Mouse (Mus musculus): ENCODE results near the gene Tiprl. TPM values are rescaled to one million over a fixed set of nuclear protein-coding genes. Genes with fewer than 3 reads are reported as not detected.

The Tiprl gene
- polyA plus RNA-seq, 1 experiment from 2014 or later = 87.3 TPM

DNA sequence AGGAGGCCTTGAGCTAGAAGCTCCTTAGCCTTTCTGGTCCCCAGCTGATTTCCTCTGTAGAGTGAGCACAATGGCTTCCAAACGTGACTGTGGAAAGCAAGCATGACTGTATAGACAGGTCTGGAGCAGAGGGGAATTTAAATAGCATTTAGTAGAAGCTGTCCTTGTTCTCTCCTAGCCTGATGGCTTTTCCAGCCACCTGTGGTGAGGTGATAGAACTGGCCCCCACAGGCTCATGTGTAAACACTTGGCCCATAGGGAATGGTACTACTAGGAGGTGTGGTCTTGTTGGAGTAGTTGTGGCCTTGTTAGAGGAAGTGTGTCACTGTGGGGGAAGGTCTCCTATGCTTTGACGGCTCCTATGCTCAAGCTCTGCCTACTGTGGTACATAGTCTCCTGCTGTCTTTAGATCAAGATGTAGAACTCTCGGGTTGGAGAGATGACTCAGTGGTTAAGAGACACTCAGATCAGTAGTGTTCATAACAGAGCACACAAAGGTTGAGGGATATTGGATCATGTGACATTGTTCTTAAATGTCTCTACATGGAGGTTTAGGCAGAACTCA is 41.3 kb downstream of the Tiprl start:
- no peaks in the 10 kb centered on the region for H3K9me3 ChIP-seq (replicated peaks; ENCODE audit: control insufficient read depth, low read length)
- no peak overlapping the region for H3K9ac ChIP-seq (ENCODE audit: low read length)
- no peaks in the 10 kb centered on the region for H3K27me3 ChIP-seq (ENCODE audit: control insufficient read depth, insufficient read depth, low read length)
- no peak for ATAC-seq (ENCODE audit: insufficient read depth, low FRiP score)
- no peaks in the 10 kb centered on the region for H3K36me3 ChIP-seq (ENCODE audit: control insufficient read depth, insufficient read depth, low read length)
- no peak overlapping the region for H3K4me2 ChIP-seq (ENCODE audit: low read depth, low read length)
- no peak overlapping the region for H3K4me3 ChIP-seq (replicated peaks; ENCODE audit: low read length)
- 63% methylated on average over 3 of the region's 3 CpGs for WGBS
- H3K27ac ChIP-seq (ENCODE audit: low read length) = 0 out of 2 replicates have a peak overlapping the region, but pooled peaks have one; percentile 94
- H3K4me1 ChIP-seq (ENCODE audit: control insufficient read depth, insufficient read depth, low read length) = no peaks in the 10 kb centered on the region

DNA sequence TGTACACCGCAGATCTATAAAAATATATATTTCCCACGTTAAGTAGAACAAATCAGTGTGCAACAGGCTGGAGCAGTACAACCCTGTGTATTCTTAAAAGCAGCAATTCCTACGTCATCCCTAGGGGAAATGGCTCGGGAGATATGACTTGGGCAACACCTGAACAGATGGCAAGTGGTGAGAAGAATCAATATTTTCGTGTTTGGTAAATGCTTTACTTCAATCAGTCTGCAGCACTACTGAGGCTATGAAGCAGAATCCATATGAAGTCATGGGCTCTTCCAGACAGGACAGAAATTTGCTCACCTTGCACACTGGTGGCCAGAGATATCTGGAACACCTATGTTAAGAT is 42.2 kb downstream of the Tiprl start:
- peak; percentile 35 for ATAC-seq (ENCODE audit: insufficient read depth, low FRiP score)

DNA sequence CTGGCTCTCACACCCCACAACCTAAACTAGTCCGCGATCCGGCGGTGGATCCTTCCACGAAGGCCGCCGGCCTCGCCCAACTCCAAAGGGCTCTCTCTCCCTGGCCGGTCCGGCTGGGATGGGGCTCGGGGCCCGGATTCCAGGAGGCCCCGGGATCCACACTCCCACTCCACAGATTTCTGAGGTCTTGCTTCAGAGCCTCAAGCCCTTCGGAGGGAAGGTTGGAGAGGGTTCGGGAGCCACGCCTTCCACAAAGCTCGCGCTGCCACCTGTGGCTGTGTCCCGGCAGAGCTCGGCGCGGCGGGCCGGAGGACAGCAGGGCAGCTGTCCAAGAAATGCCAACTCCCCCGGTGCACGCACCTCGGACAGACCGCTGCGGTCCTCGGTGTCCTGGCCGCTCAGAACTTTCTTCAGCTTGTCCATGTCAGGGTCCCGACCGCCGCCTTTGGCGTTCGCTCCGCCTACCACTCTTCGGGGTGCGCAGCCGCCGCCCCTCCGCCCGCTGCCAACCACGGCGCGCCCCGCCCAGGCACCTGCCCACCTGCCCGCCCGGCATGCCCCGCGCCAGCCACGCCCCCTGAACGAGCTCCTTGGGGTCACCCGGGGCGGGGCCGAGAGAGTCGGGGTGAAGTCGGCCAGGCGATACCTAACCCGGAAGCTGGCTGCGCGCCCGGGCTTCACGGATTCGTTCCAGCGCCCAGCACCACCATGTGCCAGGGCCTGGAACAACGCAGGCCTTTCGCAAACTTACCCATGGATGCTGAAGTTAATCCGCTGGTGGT is 42.7 kb downstream of the Tiprl start, which contains the start of gene Sft2d2:
Gene Sft2d2, minus strand, starts transcription at position 559 of the 782 bp plus-strand sequence.
- Histone ChIP-seq H3K4me2 (ENCODE audit: low read depth, low read length) (peak within 1 kb of the TSS; percentile 68), H3K27me3 (ENCODE audit: control insufficient read depth, insufficient read depth, low read length) (no peaks in the 10 kb centered on the region), H3K36me3 (ENCODE audit: control insufficient read depth, insufficient read depth, low read length) (no peaks in the 10 kb centered on the region), H3K4me3 (replicated peaks; ENCODE audit: low read length) (peak within 1 kb of the TSS; percentile 61), H3K27ac (ENCODE audit: low read length) (peak within 1 kb of the TSS; percentile 94), H3K9ac (ENCODE audit: low read length) (peak within 1 kb of the TSS; percentile 86), H3K9me3 (replicated peaks; ENCODE audit: control insufficient read depth, low read length) (no peaks in the 10 kb centered on the region), H3K4me1 (ENCODE audit: control insufficient read depth, insufficient read depth, low read length) (0 out of 2 replicates have a peak, but pooled peaks cover 2% of the 10 kb centered on the region)
- under 1% methylated on average over 69 of the region's 69 CpGs for WGBS
- ATAC-seq (ENCODE audit: insufficient read depth, low FRiP score) = peak; percentile 96

More for the DNA sequence above, 42.2 kb downstream of the Tiprl start:
- Histone ChIP-seq H3K4me3 (replicated peaks; ENCODE audit: low read length) (peak overlapping the region; percentile 61), H3K27me3 (ENCODE audit: control insufficient read depth, insufficient read depth, low read length) (no peaks in the 10 kb centered on the region), H3K9ac (ENCODE audit: low read length) (peak overlapping the region; percentile 86), H3K4me1 (ENCODE audit: control insufficient read depth, insufficient read depth, low read length) (no peaks in the 10 kb centered on the region), H3K4me2 (ENCODE audit: low read depth, low read length) (peak overlapping the region; percentile 68), H3K9me3 (replicated peaks; ENCODE audit: control insufficient read depth, low read length) (no peaks in the 10 kb centered on the region), H3K27ac (ENCODE audit: low read length) (peak overlapping the region; percentile 94), H3K36me3 (ENCODE audit: control insufficient read depth, insufficient read depth, low read length) (no peaks in the 10 kb centered on the region)
- WGBS = 6% methylated on average over 5 of the region's 5 CpGs

DNA sequence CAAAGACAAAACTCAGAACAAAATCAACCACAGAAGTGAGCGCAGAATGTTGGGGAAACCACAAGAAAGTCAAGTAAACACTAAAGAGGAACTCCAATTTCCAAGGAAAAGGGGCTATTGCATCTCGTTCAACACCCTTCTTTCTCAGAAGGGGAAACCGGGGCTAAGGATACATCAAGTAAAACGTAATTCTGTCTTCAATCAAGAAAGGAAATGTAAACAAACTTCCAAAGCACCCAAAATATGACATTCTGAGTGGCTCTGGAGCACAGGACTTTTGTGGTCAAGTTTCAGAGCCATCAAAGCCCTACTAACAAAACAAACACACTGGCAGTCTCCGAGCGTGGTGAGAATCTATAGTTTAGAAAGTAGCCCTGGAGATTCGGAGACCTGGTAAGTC is 43.4 kb downstream of the Tiprl start:
- Histone ChIP-seq H3K27ac (ENCODE audit: low read length) (peak overlapping the region; percentile 94), H3K9me3 (replicated peaks; ENCODE audit: control insufficient read depth, low read length) (no peaks in the 10 kb centered on the region), H3K4me2 (ENCODE audit: low read depth, low read length) (peak overlapping the region; percentile 68), H3K36me3 (ENCODE audit: control insufficient read depth, insufficient read depth, low read length) (no peaks in the 10 kb centered on the region), H3K9ac (ENCODE audit: low read length) (peak overlapping the region; percentile 86), H3K27me3 (ENCODE audit: control insufficient read depth, insufficient read depth, low read length) (no peaks in the 10 kb centered on the region), H3K4me3 (replicated peaks; ENCODE audit: low read length) (peak overlapping the region; percentile 61), H3K4me1 (ENCODE audit: control insufficient read depth, insufficient read depth, low read length) (0 out of 2 replicates have a peak, but pooled peaks cover 3% of the 10 kb centered on the region)
- no peak for ATAC-seq (ENCODE audit: insufficient read depth, low FRiP score)
- 10% methylated on average over 7 of the region's 7 CpGs for WGBS

DNA sequence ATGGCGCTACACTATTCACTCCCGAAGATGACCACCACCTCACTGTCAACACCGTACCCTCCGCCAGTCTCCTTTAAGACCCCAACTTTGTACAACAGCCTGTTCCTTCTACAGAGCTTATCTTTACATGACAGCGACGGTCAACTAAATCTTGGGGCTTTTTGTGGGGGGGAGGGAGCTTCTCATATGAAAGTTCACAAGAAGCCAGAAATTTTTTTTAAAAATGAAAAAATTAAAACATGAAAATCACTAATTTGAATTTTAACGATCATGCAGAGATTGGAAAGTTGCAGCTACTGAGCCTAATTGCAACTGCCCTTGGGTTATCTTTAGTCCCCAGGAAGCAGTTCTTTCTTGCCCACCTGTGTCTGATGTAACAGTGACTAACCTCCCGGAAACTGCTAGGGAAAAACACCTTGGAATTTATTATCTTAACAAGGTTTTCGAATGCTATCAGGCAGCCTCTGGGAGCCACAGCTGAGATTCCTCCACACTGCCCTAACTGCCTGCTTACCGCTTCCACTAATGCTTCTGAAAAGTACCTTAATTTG is 44.0 kb downstream of the Tiprl start:
- Histone ChIP-seq H3K27ac (ENCODE audit: low read length) (peak overlapping the region; percentile 3; the same call in 1 of the 2 replicates), H3K27me3 (ENCODE audit: control insufficient read depth, insufficient read depth, low read length) (no peaks in the 10 kb centered on the region), H3K9me3 (replicated peaks; ENCODE audit: control insufficient read depth, low read length) (no peaks in the 10 kb centered on the region), H3K9ac (ENCODE audit: low read length) (peak overlapping the region; percentile 2; the same call in 1 of the 2 replicates), H3K4me2 (ENCODE audit: low read depth, low read length) (peak overlapping the region; percentile 68), H3K4me3 (replicated peaks; ENCODE audit: low read length) (peak overlapping the region; percentile 61), H3K4me1 (ENCODE audit: control insufficient read depth, insufficient read depth, low read length) (0 out of 2 replicates have a peak, but pooled peaks cover 3% of the 10 kb centered on the region), H3K36me3 (ENCODE audit: control insufficient read depth, insufficient read depth, low read length) (no peaks in the 10 kb centered on the region)
- WGBS = 52% methylated on average over 10 of the region's 10 CpGs
- ATAC-seq (ENCODE audit: insufficient read depth, low FRiP score) = no peak

DNA sequence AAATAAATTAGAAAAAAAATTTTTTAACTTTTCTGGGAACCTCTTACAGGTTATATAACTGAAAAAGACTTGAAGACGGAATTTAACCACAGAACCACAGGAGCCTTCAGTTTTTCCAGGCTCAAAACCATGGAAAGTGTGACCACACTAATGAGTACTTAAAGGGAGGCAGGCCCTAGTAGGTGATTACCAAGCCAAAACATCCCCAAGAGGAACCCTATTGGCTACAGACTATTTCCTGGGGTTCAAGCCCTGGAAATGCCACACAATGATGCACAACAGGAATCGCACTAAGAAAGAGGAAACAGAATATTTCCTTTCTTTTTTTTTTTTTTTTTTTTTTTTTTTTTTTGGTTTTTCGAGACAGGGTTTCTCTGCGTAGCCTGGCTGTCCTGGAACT is 44.7 kb downstream of the Tiprl start:
- no peak overlapping the region for H3K27ac ChIP-seq (ENCODE audit: low read length)
- 81% methylated on average over 4 of the region's 4 CpGs for WGBS
- H3K9me3 ChIP-seq (replicated peaks; ENCODE audit: control insufficient read depth, low read length) = no peaks in the 10 kb centered on the region
- no peak for ATAC-seq (ENCODE audit: insufficient read depth, low FRiP score)
- H3K4me3 ChIP-seq (replicated peaks; ENCODE audit: low read length) = no peak overlapping the region
- H3K9ac ChIP-seq (ENCODE audit: low read length) = no peak overlapping the region
- H3K4me2 ChIP-seq (ENCODE audit: low read depth, low read length) = no peak overlapping the region
- H3K36me3 ChIP-seq (ENCODE audit: control insufficient read depth, insufficient read depth, low read length) = no peaks in the 10 kb centered on the region
- no peaks in the 10 kb centered on the region for H3K27me3 ChIP-seq (ENCODE audit: control insufficient read depth, insufficient read depth, low read length)
- H3K4me1 ChIP-seq (ENCODE audit: control insufficient read depth, insufficient read depth, low read length) = 0 out of 2 replicates have a peak, but pooled peaks cover 3% of the 10 kb centered on the region

DNA sequence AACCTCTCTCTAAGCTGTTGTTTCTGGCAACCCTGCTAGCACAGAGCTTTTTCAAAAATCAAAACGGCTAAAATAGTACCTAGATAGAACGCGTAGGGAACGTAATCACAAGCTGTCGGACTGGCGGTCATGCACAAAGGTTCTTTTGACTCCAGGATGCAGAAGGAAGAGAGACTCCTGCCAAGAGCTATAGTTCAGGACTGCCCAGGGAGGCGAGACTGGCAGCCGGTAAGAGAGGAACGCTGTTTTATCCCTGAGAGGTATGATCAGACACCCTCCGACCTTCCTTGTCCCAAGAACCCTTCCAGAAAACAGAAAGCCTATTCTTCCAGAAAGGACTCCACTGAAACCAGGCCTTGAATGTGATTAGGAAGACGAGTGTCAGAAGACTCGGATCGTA is 45.2 kb downstream of the Tiprl start:
- Histone ChIP-seq H3K4me1 (ENCODE audit: control insufficient read depth, insufficient read depth, low read length) (0 out of 2 replicates have a peak, but pooled peaks cover 3% of the 10 kb centered on the region), H3K27ac (ENCODE audit: low read length) (no peak overlapping the region), H3K4me2 (ENCODE audit: low read depth, low read length) (no peak overlapping the region), H3K9ac (ENCODE audit: low read length) (no peak overlapping the region), H3K9me3 (replicated peaks; ENCODE audit: control insufficient read depth, low read length) (no peaks in the 10 kb centered on the region), H3K36me3 (ENCODE audit: control insufficient read depth, insufficient read depth, low read length) (no peaks in the 10 kb centered on the region), H3K4me3 (replicated peaks; ENCODE audit: low read length) (no peak overlapping the region), H3K27me3 (ENCODE audit: control insufficient read depth, insufficient read depth, low read length) (no peaks in the 10 kb centered on the region)
- no peak for ATAC-seq (ENCODE audit: insufficient read depth, low FRiP score)
- WGBS = 73% methylated on average over 13 of the region's 13 CpGs

DNA sequence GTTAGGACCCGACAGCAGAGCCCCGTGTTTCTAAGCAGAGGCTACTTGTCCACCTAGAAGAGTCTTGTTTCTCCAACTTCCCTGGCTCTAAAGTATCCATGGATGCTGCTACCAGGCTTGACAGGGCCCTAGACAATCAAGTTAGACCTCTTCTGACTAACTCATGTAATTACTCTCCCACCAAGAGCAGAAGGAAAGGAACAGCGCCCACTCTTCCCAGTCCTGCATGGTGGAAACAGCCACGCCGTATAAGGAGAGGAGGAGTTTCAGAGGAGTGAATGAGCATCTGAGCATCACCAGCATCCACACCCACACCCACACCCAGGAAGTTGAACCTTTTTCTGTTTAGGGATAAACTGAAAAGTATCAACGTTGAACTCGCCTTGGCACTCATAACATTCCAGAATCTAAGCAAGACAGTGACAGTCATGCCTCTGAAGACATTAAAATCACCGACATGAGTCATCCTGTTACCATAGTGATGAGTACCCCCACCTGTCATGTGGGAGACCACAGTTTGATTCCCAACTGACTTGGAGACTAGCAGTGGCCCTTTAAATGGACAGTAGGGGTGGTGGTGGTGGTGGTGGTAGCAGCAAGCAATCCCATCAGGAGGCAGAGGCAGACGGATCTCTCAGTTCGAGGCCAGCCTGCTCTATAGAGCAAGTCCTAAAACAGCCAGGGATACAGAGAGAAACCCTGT is 46.1 kb downstream of the Tiprl start:
- no peak for ATAC-seq (ENCODE audit: insufficient read depth, low FRiP score)
- Histone ChIP-seq H3K4me3 (replicated peaks; ENCODE audit: low read length) (no peak overlapping the region), H3K4me2 (ENCODE audit: low read depth, low read length) (no peak overlapping the region), H3K4me1 (ENCODE audit: control insufficient read depth, insufficient read depth, low read length) (0 out of 2 replicates have a peak, but pooled peaks cover 3% of the 10 kb centered on the region), H3K36me3 (ENCODE audit: control insufficient read depth, insufficient read depth, low read length) (no peaks in the 10 kb centered on the region), H3K27ac (ENCODE audit: low read length) (no peak overlapping the region), H3K9me3 (replicated peaks; ENCODE audit: control insufficient read depth, low read length) (no peaks in the 10 kb centered on the region), H3K9ac (ENCODE audit: low read length) (no peak overlapping the region), H3K27me3 (ENCODE audit: control insufficient read depth, insufficient read depth, low read length) (no peaks in the 10 kb centered on the region)
- 85% methylated on average over 10 of the region's 10 CpGs for WGBS

Data from stomach, embryonic 16.5 days (tissue).